Mouse (Mus musculus): ENCODE measurements around the gene Ccr1.

DNA sequence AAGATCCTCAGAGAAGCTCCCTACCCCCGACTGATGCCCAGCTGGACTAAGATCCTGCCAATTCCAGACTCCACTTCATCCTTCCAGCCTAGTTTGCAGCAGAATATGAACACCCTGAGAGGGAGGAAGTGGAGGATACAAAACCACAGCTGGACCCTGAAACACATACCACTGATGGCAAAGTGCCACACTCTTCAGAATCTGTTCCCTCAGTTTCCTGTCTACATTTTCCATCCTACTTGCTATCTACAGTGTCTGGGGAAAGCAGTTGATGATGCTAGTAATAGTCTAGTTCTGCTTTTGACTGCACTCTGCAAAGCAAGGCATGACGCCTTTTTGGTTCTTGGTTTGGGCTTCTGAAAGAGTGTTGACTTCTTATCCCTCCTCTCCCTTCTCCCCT lies 27.2 kb downstream of the Ccr1 start:
- TF ChIP-seq CTCF (IDR thresholded peaks at IDR 0.05; ENCODE audit: low read depth) (no peak), EP300 (IDR thresholded peaks at IDR 0.05; ENCODE audit: low read depth) (no peak)

All from heart, postnatal 0 days (tissue).